Mouse (Mus musculus): ENCODE measurements at regions not wholly inside any gene's neighbourhood (a gene's known extent, or its start where the extent isn't known, plus 50 kb on each side); places are given as distances from the start of the nearest gene placed in this dataset.

GRCm38 (mm10) chr1:128779586-128780158 lies 187.6 kb upstream of the Cxcr4 start:
- DNase-seq, result no peak

GRCm38 (mm10) chr1:128772440-128772839 lies 180.3 kb upstream of the Cxcr4 start:
- DNase-seq, result no peak

DNA sequence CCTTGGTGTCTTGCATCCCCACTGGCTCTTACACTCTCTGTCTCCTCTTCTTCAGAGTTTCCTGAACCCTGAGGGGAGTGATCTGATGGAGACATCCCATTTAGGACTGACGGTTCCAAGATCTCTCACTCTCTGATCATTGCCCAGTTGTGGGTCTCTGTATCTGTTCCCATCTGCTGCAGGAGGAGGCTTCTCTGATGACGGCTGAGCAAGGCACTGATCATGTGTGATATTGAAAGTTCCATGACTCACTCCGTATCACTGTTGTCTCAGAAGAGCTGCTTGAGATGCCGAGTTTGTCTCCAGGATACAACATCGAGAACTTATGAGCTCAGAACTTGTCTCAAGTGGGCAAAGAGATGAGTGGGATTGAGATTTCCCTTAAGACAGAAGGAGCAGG lies 178.7 kb upstream of the Cxcr4 start:
- DNase-seq, result no peak

DNA sequence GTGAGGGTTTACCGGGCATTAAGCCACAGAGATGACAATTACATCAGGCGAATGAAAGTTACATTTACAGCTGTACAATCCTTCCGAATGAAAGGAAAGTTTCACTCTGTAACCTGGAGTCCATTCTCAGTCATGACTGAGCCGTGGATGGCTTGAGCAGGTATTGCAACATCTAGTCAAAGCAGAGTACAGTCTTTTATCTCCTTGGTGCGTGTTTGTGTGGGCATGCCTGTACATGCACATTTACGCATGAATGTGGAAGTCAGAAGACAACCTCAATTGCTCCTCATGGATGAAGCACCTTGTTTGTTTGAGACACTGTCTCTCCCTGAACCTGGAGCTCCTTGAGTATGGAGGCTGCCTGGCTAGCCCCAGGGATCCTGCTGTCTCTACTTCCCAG lies 175.9 kb upstream of the Cxcr4 start:
- DNase-seq, result no peak

DNA sequence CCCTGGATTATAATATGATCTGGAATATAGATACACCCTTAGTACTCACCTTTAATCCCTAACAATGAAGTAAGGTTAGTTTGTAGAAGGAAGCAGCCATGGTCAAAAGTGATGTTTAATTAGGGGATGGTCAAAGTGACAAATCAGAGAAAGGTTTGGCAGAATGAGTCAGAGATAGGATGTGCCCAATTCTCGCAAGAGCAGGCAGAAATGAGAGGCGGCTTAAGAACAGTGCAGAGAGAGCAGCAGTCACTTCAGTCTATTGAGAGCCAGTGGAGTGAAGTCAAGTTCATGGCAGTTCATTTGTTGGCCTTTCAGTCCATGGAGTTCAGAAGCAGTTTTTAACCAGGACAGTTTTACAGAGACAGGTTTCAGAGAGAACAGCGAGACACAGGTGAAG lies 175.3 kb upstream of the Cxcr4 start:
- DNase-seq, result no peak

DNA sequence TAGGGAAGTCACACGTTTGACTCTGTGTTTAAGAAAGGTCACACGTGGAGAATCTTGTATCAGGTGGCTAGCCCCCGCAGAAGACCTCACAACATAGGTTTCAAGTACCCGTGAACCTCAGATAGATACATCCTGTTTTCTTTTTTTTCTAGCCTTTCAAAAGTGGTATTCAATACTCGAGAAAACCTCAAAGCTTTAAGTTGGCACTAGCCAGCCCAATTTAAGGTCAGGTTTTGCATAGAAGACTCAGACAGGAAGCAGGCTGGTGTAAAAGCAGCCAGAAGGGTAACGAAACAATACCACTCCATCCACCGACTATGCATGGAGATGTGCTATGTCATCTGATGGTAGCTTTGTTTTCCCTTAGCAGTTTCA lies 174.8 kb upstream of the Cxcr4 start:
- DNase-seq, result peak; percentile 30

DNA sequence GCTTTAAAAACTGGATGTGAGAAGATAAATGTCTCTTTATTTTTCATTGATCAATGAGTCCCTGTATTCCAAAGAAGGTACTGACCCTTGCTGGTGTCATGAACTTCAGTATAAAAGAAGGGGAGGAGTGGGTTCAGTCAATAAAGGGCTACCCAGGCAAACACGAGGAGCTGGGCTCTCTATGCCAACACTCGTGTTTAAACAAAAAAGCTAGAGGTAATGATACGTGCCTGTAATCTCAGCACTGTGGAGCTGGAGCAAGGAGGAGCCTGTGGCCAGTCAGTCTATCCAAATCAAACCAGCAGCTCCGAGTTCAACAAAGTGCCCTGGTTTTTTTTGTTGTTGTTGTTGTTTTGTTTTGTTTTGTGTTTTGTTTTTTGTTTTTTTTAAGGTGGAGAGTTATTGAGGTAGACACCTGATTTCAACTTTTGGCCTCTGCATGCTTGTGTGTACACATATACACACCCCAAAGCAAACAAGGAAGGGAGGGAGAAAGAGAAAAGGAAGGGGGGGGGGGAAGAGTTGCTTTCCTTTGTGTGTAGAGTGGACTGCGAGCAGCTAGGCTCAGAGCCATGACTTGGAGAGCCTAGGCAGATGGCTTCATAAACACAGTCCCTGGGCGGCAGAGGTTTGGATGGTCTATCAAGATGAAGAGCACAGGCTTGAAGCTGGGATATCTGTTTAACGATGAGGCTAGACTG lies 174.2 kb upstream of the Cxcr4 start:
- no peak for DNase-seq

- no peak for DNase-seq
These were observed 173.5 kb upstream of the Cxcr4 start for GRCm38 (mm10) chr1:128765626-128766025.

- no peak for DNase-seq
These were observed 173.0 kb upstream of the Cxcr4 start for GRCm38 (mm10) chr1:128765142-128765541.

GRCm38 (mm10) chr1:128762854-128763253 lies 170.8 kb upstream of the Cxcr4 start:
- no peak for DNase-seq

DNA sequence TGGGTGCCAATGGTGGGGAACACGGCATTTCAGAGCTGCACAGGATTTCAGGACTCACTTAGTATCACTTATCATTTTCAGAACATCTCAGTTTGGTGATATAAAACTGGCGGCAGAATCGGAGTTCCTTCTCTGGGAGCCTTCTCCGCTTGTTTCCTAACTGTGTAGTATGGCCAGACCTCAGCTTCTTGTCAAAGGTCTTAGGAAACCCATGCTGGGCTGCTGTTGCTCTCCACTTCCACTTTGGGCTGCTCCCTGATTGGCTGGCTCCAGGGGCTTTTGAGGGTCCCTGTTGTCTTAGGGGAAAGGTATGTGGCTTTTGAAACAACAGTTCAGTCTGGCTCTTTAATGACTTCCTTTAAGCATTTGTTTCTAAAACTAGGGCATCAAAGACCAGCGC lies 170.0 kb upstream of the Cxcr4 start:
- DNase-seq, result no peak

- no peak for DNase-seq
These were observed 166.8 kb upstream of the Cxcr4 start for GRCm38 (mm10) chr1:128758802-128759481.

DNA sequence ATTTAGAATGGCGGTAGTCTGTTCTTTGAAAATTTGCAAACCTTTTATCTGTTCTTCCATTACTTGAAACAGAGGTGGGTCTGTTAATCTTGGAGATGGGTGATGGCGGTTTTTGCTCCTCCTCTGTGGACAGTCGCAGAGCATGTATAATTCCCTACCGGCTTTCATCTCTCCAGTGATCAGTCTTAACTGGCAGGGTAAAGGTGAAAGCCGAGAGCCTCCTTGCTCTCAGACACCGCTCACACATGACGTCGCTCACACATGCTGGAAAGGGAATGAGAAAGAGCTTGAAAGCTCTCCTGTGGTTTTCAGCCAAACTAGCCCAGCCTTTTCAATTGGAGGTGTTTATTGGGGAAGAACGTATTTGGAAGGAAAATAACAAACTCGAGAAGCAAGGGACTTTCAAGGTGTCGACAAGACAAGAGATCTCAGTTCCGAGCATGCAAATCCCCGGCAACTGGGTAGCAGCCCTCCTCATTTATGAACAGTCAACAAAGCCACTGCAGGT lies 166.3 kb upstream of the Cxcr4 start:
- DNase-seq, result no peak

- no peak for DNase-seq
These were observed 161.4 kb upstream of the Cxcr4 start for GRCm38 (mm10) chr1:128753427-128754012.

DNA sequence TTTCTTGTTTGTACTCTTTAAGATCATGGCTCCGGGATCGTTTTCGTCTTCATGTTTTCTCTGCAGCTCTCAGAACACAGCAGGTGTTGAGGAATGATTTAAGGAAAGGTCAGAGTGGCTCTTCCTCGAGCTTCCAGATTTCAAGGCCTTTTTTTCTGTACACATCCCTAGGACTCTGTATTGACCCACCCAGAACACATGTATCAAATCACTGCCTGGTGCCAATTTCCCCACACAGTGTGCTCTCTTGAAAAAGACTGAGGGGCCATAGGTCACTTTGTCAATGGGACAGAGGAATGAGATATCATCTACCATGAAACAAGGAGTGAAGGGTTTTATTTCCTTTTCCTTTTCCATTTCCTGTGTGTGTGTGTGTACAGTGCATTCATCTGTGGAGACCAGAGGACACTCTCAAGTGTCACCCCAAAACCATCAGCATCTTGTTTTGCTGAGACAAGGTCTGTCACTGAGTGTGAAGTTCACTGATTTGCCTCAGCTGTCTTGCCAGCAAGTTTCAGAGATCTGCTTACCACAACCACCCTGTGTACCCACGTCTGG lies 157.4 kb upstream of the Cxcr4 start:
- DNase-seq, result no peak

GRCm38 (mm10) chr1:128747196-128747790 lies 155.2 kb upstream of the Cxcr4 start:
- peak; percentile 6 for DNase-seq

DNA sequence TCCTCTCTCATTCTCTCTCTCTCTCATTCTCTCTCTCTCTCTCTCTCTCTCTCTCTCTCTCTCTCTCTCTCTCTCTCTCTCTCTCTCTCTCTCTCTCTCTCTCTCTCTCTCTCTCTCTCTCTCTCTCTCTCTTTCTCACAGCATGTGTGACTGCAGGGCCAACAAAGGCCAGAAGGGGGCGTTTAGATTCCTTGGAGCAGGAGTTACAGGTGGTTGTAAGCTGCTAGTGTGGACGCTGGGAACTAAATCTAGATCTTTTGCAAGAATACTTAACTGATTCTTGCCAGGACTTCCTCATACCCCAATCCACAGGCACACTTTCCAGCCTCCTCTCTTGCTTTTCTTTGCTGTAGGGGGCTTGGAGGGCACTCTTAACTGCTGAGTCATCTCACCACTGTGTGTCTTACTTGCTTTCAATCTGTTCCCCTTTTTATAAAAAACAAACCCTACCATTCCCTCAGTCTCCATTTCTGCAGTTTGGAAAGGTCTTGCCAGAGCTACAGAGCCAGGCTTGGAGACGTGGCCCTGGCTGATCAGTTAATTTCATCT lies 154.4 kb upstream of the Cxcr4 start:
- no peak for DNase-seq

DNA sequence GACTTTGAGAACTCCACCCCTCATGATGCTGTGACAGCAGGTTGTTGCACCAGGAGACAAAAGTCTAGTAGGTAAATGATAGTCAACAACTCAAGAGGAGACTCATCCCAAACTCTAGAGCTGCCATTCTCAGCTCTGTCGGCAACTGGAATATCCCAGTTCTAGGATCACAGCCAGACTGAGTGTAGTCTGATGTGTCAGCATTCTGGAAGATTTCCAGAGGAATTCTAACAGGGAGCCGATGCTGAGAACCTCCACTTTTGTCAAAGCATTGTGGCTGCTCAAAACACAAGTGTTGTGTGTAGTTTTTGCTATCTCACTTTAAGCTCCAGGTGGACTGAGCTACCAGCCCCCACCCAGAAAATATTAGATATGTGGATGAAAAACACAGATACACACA lies 148.5 kb upstream of the Cxcr4 start:
- peak; percentile 20 for DNase-seq

DNA sequence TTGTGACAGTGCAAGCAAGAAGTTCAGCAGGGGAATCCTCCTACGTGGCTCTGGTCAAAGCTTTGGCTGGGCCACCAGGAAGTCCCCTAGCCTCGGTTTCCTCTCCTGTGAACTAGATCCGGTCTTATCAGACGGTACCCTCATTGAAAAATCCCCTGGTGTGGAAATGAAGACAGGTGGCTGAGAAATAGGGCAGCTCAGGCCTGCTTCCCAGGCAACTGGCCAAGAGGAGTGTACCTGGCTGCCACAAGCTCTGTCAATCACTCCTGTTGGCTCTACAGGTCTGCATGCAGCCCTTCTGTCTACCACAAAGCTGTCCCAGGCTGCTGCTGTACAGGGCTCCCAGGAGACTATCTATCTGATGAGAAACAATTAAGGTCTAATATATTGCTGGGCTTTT lies 146.1 kb upstream of the Cxcr4 start:
- no peak for DNase-seq

DNA sequence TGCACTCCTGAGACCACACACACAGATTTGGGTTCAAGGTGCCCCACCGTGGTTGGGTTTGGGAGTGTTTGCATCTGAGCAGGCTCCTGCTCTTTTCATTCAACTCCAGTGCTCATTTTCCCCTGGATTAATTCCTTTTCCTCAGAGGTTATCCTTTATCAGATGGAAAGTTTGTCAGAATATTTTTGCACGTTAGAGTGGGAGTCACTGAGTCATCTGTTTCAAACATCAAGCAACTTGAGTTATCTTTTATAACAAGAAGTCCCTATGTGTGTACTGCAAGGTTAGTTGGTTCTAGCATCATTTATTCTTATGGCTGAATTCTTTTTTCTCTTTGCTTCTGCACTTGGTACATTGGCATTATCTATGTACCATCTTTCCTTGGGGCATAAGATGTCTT lies 142.8 kb upstream of the Cxcr4 start:
- no peak for DNase-seq

GRCm38 (mm10) chr1:128731445-128731844 lies 139.4 kb upstream of the Cxcr4 start:
- DNase-seq, result no peak

- peak; percentile 32 for DNase-seq
These were observed 132.5 kb upstream of the Cxcr4 start for GRCm38 (mm10) chr1:128724433-128725091.
